Mouse (Mus musculus): Measurements from ENCODE around the gene Cdc42bpg. TPM values are rescaled to one million over a fixed set of nuclear protein-coding genes. Genes with fewer than 3 reads are reported as not detected.

Cdc42bpg gene
- total and polyA plus RNA-seq, 2 experiments, result 3.1 to 7.3 TPM

DNA sequence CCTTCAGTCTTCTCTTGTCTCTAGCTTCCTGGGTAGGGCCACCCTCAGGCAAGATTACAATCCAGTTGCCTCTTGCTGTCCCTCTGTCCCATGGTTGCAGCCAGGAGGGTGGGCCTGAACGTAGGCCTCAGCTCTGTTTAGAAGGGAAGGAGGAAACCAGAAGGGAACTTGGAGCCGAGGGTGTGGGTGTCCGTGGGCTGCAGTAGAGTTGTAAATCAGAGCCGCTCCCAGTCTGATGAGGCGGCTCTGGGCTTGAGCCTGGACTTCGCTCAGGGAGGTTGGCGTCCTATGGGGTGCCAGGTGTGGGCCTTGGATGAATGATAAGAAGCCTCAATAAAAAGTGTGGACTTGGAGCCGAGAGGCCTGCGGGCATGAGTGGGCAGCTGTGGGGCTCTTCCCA lies 42.1 kb upstream of the Cdc42bpg start:
- peaks cover under 1% of the 10 kb centered on the region; the same call in 1 of the 2 replicates for H3K36me3 ChIP-seq (ENCODE audit: control insufficient read depth, insufficient read depth, low read length)
- no peaks in the 10 kb centered on the region for H3K27me3 ChIP-seq (ENCODE audit: control insufficient read depth, insufficient read depth, low read length)
- TF ChIP-seq POLR2A (IDR thresholded peaks at IDR 0.05; ENCODE audit: extremely low read depth, insufficient read depth, low read length), result peak; percentile 48; the same call in 1 of the 2 replicates
- no peak for TF ChIP-seq CTCF (IDR thresholded peaks at IDR 0.05; ENCODE audit: low read depth, low read length)
- peak overlapping the region; percentile 95 for H3K27ac ChIP-seq (replicated peaks; ENCODE audit: insufficient read depth, low read depth, low read length)
- DNase-seq (ENCODE audit: extremely low read depth, low read depth, low spot score), result peak; percentile 72
- 17% methylated on average over 9 of the region's 9 CpGs for WGBS
- peak overlapping the region; percentile 60 for H3K4me3 ChIP-seq (ENCODE audit: insufficient read depth, low read depth, low read length)
- peaks cover 9% of the 10 kb centered on the region; the same call in 1 of the 2 replicates for H3K79me2 ChIP-seq (ENCODE audit: control insufficient read depth, insufficient read depth, low read length)
- H3K9ac ChIP-seq (ENCODE audit: low read depth, low read length), result peak overlapping the region; percentile 88
- H3K4me1 ChIP-seq (ENCODE audit: control insufficient read depth, insufficient read depth, low read length), result peaks cover 28% of the 10 kb centered on the region

DNA sequence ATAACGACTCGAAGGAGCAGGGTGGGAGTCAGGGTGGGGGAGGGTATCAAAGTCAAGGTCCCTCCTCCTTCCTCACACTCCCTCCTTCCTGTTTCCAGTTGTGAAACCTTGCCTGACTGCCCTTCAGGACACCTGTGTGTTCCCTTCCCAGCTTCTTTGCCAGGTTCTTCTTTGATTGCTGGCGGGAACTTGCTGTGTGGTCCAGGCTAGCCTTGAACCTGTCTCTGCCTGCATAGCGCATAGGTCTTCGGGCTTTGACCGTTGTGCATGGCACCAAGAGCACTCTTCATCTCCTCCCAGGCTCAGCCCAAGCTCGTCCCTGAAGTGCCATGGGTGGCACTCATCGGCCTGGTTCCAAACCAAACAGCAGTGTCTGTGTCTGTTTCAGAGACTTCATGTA lies 41.3 kb upstream of the Cdc42bpg start:
- H3K9ac ChIP-seq (ENCODE audit: low read depth, low read length), result peak overlapping the region; percentile 88
- H3K4me3 ChIP-seq (ENCODE audit: insufficient read depth, low read depth, low read length), result peak overlapping the region; percentile 60
- H3K36me3 ChIP-seq (ENCODE audit: control insufficient read depth, insufficient read depth, low read length), result no peaks in the 10 kb centered on the region
- WGBS, result 23% methylated on average over 8 of the region's 8 CpGs
- no peaks in the 10 kb centered on the region for H3K27me3 ChIP-seq (ENCODE audit: control insufficient read depth, insufficient read depth, low read length)
- peaks cover 9% of the 10 kb centered on the region; the same call in 1 of the 2 replicates for H3K79me2 ChIP-seq (ENCODE audit: control insufficient read depth, insufficient read depth, low read length)
- peak overlapping the region; percentile 95 for H3K27ac ChIP-seq (replicated peaks; ENCODE audit: insufficient read depth, low read depth, low read length)
- TF ChIP-seq CTCF (IDR thresholded peaks at IDR 0.05; ENCODE audit: low read depth, low read length) (no peak), POLR2A (IDR thresholded peaks at IDR 0.05; ENCODE audit: extremely low read depth, insufficient read depth, low read length) (no peak)
- peak; percentile 76 for DNase-seq (ENCODE audit: extremely low read depth, low read depth, low spot score)
- H3K4me1 ChIP-seq (ENCODE audit: control insufficient read depth, insufficient read depth, low read length), result peaks cover 31% of the 10 kb centered on the region

DNA sequence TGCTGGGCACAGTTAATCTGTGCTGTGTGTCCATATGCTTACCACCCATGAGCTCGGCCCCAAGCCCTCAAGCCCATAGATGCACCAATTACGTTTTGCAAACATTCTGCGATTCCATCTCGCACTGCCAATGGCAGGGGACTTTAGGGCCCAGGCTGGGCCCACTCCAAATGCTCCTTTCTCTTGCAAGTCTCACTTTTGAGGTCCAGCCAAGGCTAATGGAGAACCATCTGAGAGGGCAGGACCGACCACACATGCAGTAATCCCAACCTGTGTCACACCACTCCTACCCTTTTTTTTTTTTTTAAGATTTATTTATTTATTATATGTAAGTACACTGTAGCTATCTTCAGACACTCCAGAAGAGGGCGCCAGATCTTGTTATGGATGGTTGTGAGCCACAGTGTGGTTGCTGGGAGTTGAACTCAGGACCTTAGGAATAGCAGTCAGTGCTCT lies 40.5 kb upstream of the Cdc42bpg start:
- TF ChIP-seq POLR2A (IDR thresholded peaks at IDR 0.05; ENCODE audit: extremely low read depth, insufficient read depth, low read length) (no peak), CTCF (IDR thresholded peaks at IDR 0.05; ENCODE audit: low read depth, low read length) (peak; percentile 2; the same call in 1 of the 2 replicates)
- H3K4me3 ChIP-seq (ENCODE audit: insufficient read depth, low read depth, low read length), result peak overlapping the region; percentile 6; the same call in 1 of the 2 replicates
- H3K4me1 ChIP-seq (ENCODE audit: control insufficient read depth, insufficient read depth, low read length), result peaks cover 38% of the 10 kb centered on the region
- peak overlapping the region; percentile 95 for H3K27ac ChIP-seq (replicated peaks; ENCODE audit: insufficient read depth, low read depth, low read length)
- H3K27me3 ChIP-seq (ENCODE audit: control insufficient read depth, insufficient read depth, low read length), result no peaks in the 10 kb centered on the region
- peak overlapping the region; percentile 88; the same call in 1 of the 2 replicates for H3K9ac ChIP-seq (ENCODE audit: low read depth, low read length)
- no peaks in the 10 kb centered on the region for H3K36me3 ChIP-seq (ENCODE audit: control insufficient read depth, insufficient read depth, low read length)
- peak; percentile 38 for DNase-seq (ENCODE audit: extremely low read depth, low read depth, low spot score)
- 43% methylated on average over 6 of the region's 6 CpGs for WGBS
- peaks cover 9% of the 10 kb centered on the region; the same call in 1 of the 2 replicates for H3K79me2 ChIP-seq (ENCODE audit: control insufficient read depth, insufficient read depth, low read length)

DNA sequence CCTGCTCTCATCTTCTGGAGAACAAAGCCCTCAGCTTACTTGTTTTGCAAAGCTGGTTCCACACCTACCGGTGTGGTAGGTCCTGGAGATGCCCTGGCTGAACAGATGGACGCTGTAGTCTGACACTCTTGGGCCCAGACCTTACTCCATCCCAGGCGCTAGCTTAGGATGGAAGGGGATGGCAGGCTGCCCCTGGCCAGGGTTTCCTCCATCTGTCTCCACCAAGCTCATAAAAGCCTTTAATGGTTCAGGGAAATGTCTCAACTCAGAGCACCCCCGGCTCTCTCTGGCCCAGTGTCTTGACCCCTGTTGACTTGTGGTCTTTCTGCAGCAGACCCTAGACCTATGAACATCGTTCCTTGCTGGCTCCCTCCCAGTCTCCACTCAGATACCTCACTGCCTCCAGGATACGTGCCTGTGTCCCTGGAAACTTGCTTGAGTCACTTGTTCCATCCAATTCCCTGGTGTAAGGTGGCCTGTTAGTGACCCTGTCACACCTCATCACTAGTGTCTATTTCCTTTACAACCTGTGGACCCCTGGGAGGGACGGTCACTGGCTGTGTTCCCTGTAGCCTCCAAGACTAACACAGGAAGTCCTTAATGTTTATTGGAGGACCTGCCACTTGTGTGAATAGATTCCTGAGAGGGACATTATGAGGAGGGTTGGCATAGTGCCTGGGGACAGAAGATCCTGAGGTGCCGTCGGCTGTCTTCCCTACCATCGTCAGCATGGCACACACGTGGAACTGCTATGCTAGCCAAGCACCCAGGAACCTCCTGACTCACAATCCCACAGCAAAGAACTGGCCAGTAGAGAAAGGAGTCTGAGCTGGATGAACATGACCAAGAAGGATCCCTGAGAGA lies 38.7 kb upstream of the Cdc42bpg start:
- WGBS, result 27% methylated on average over 11 of the region's 11 CpGs
- no peaks in the 10 kb centered on the region for H3K36me3 ChIP-seq (ENCODE audit: control insufficient read depth, insufficient read depth, low read length)
- peak overlapping the region; percentile 85 for H3K27ac ChIP-seq (replicated peaks; ENCODE audit: insufficient read depth, low read depth, low read length)
- peaks cover 9% of the 10 kb centered on the region; the same call in 1 of the 2 replicates for H3K79me2 ChIP-seq (ENCODE audit: control insufficient read depth, insufficient read depth, low read length)
- H3K9ac ChIP-seq (ENCODE audit: low read depth, low read length), result peak overlapping the region; percentile 2; the same call in 1 of the 2 replicates
- TF ChIP-seq CTCF (IDR thresholded peaks at IDR 0.05; ENCODE audit: low read depth, low read length) (no peak; the same call in 1 of the 2 replicates), POLR2A (IDR thresholded peaks at IDR 0.05; ENCODE audit: extremely low read depth, insufficient read depth, low read length) (0 out of 2 replicates have a peak, but pooled peaks have one; percentile 20)
- H3K4me1 ChIP-seq (ENCODE audit: control insufficient read depth, insufficient read depth, low read length), result peaks cover 45% of the 10 kb centered on the region
- peak; percentile 78 for DNase-seq (ENCODE audit: extremely low read depth, low read depth, low spot score)
- H3K27me3 ChIP-seq (ENCODE audit: control insufficient read depth, insufficient read depth, low read length), result no peaks in the 10 kb centered on the region
- H3K4me3 ChIP-seq (ENCODE audit: insufficient read depth, low read depth, low read length), result no peak overlapping the region

DNA sequence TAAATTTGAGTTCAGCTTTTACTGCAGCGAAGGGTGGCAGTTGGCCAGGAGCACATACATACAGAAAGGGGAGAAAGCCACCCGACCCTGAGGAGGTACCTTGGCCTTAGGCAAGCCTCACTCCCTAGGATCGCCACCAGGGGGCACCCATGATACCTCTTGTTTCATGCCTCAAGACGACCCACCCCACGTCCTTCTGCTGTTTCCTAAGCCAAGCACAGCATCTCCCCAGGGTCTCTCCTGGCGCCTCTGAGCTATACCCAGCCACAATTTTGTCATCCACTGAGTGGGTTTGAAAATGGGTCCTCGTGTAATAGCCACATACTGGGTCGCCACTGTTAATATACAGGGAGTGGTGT lies 38.1 kb upstream of the Cdc42bpg start:
- Histone ChIP-seq H3K27me3 (ENCODE audit: control insufficient read depth, insufficient read depth, low read length) (no peaks in the 10 kb centered on the region), H3K36me3 (ENCODE audit: control insufficient read depth, insufficient read depth, low read length) (no peaks in the 10 kb centered on the region), H3K27ac (replicated peaks; ENCODE audit: insufficient read depth, low read depth, low read length) (peak overlapping the region; percentile 85), H3K4me1 (ENCODE audit: control insufficient read depth, insufficient read depth, low read length) (peaks cover 42% of the 10 kb centered on the region), H3K9ac (ENCODE audit: low read depth, low read length) (peak overlapping the region; percentile 38), H3K79me2 (ENCODE audit: control insufficient read depth, insufficient read depth, low read length) (peaks cover 9% of the 10 kb centered on the region; the same call in 1 of the 2 replicates), H3K4me3 (ENCODE audit: insufficient read depth, low read depth, low read length) (no peak overlapping the region)
- DNase-seq (ENCODE audit: extremely low read depth, low read depth, low spot score), result peak; percentile 78
- TF ChIP-seq POLR2A (IDR thresholded peaks at IDR 0.05; ENCODE audit: extremely low read depth, insufficient read depth, low read length) (peak; percentile 22; the same call in 1 of the 2 replicates), CTCF (IDR thresholded peaks at IDR 0.05; ENCODE audit: low read depth, low read length) (peak; percentile 96)
- 4% methylated on average over 8 of the region's 8 CpGs for WGBS
